Mouse (Mus musculus) liver, embryonic 14.5 days (tissue): Measurements from ENCODE around the gene Gtf2ird1. TPM values are rescaled to one million over a fixed set of nuclear protein-coding genes. Genes with fewer than 3 reads are reported as not detected.
A peak's percentile ranks its signal among the peaks of the same experiment; 100 is the strongest.

Source experiments
- ATAC-seq: fragments of 200-750 bp; cut with Nextera tagmentation; 2 replicates; pipeline ENCODE4 v1.8.0; 2017; ENCODE audit warnings: moderate number of reproducible peaks, mild to moderate bottlenecking, moderate library complexity; ENCODE audit not compliant: insufficient read depth
- DNase-seq, 3 experiments: peaks; one replicate each; pipeline ENCODE4 v3.0.0-alpha.2; 2012 to 2013; ENCODE audit warnings: low read depth in 3 of 3, low spot score in 3 of 3
- H3K27ac ChIP-seq: fragments of 300-500 bp; sonication (generic); 2 replicates; pipeline ENCODE4 v1.5.1; 2014; ENCODE audit warnings: moderate library complexity, mild to moderate bottlenecking, control low read depth, inconsistent platforms
- H3K27me3 ChIP-seq: fragments of 300-500 bp; sonication (generic); 2 replicates; pipeline ENCODE4 v1.6.1; 2014; ENCODE audit warnings: mild to moderate bottlenecking, low read length, moderate library complexity; ENCODE audit not compliant: control insufficient read depth, insufficient read depth
- H3K36me3 ChIP-seq: fragments of 300-500 bp; sonication (generic); replicated peaks from 2 replicates; pipeline ENCODE4 v1.6.1; 2014; ENCODE audit warnings: low read depth; ENCODE audit not compliant: control insufficient read depth, insufficient read depth
- H3K4me1 ChIP-seq, 2 experiments: fragments of 200-500 bp in 1 of 2; fragments of 300-500 bp in 1 of 2; sonication (generic) in 1 of 2; replicated peaks; 2 replicates each; pipeline ENCODE4 v1.6.1; 2012 to 2014; ENCODE audit warnings: antibody characterized with exemption in 1 of 2, inconsistent platforms in 1 of 2, low read length in 1 of 2; ENCODE audit not compliant: control insufficient read depth in 2 of 2, insufficient read depth in 2 of 2
- H3K4me2 ChIP-seq: fragments of 300-500 bp; sonication (generic); 2 replicates; pipeline ENCODE4 v1.6.1; 2014; ENCODE audit warnings: low read depth, mild to moderate bottlenecking, control low read depth, moderate library complexity
- H3K4me3 ChIP-seq, 2 experiments: fragments of 200-500 bp in 1 of 2; fragments of 300-500 bp in 1 of 2; sonication (generic) in 1 of 2; 2 replicates each; pipeline ENCODE4 v1.5.1; 2012 to 2014; ENCODE audit warnings: low read depth in 2 of 2, low read length in 2 of 2, mild to moderate bottlenecking in 2 of 2, control low read depth in 1 of 2, inconsistent platforms in 1 of 2, moderate library complexity in 1 of 2; ENCODE audit not compliant: insufficient read depth in 1 of 2
- H3K9ac ChIP-seq: fragments of 300-500 bp; sonication (generic); replicated peaks from 2 replicates; pipeline ENCODE4 v1.6.1; 2014; ENCODE audit warnings: mild to moderate bottlenecking, control low read depth, moderate library complexity
- H3K9me3 ChIP-seq: fragments of 300-500 bp; sonication (generic); 2 replicates; pipeline ENCODE4 v1.6.1; 2016; ENCODE audit warnings: low read length, mixed read lengths; ENCODE audit not compliant: control insufficient read depth
- CTCF ChIP-seq: IDR thresholded peaks from 2 replicates; pipeline ENCODE4 v1.5.1; 2016; ENCODE audit warnings: antibody characterized with exemption, low read depth, control low read depth
- EP300 ChIP-seq: IDR thresholded peaks from 2 replicates; pipeline ENCODE4 v1.6.1; 2016; ENCODE audit warnings: antibody characterized with exemption, low read depth
- WGBS: fragments of 180-500 bp; shearing (Covaris S2); extraction: QIAGEN DNeasy Blood & Tissue Kit; methylation state at CpG from one replicate; pipeline ENCODE4 v1.1.7; 2014; ENCODE audit not compliant: insufficient replicate concordance; 5-methylcytosine and 5-hydroxymethylcytosine counted together
- polyA plus RNA-seq, 2 experiments: library from polyadenylated mRNA; depleted of rRNA in 1 of 2; stranded (reverse) in 1 of 2; unstranded in 1 of 2; fragments of >200 nt; fragmentation: Nextera tagmentation in 1 of 2; extraction: Ambion mirVana in 1 of 2; gene quantifications; 2 replicates each; pipeline versions ENCODE4 v1.2.1 to v1.2.3; 2012 to 2014

The Gtf2ird1 gene
- polyA plus RNA-seq, 2 experiments: 7.5 to 8.4 TPM

DNA sequence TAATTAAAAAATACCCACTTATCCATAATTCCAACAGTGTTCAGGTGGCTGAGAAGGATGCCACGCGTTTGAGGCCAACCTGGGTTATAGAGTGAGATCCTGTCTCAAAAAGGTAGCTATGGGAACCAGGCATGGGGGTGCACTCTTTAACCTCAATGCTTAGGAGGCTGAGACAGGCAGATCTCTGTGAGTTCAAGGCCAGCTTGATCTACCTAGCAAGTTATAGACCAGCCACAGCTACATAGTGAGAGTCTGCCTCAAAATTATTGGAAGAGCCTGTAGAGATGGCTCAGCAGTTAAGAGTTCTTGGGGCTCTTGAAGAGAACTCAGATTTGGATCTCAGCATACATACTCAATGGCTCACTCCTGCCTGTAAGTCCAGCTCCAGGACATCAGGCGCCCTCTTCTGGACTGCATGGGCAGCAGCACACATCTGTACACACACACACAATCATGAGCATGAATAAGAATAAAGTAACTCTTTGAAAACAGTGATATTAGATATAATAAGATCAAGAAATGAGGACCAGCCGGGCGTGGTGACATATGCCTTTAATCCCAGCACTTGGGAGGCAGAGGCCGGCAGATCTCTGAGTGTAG is 18.6 kb upstream of the Gtf2ird1 start:
- Histone ChIP-seq H3K27ac (no peak overlapping the region), H3K4me2 (no peak overlapping the region), H3K4me1 (no peaks in the 10 kb centered on the region; a peak in 1 of 4 replicates), H3K36me3 (no peaks in the 10 kb centered on the region), H3K27me3 (no peaks in the 10 kb centered on the region), H3K4me3 (no peak overlapping the region), H3K9me3 (no peaks in the 10 kb centered on the region), H3K9ac (no peak overlapping the region)
- 76% methylated on average over 6 of the region's 6 CpGs for WGBS
- no peak for TF ChIP-seq EP300
- peak; percentile 56 for TF ChIP-seq CTCF
- DNase-seq (no peak), ATAC-seq (no peak)

DNA sequence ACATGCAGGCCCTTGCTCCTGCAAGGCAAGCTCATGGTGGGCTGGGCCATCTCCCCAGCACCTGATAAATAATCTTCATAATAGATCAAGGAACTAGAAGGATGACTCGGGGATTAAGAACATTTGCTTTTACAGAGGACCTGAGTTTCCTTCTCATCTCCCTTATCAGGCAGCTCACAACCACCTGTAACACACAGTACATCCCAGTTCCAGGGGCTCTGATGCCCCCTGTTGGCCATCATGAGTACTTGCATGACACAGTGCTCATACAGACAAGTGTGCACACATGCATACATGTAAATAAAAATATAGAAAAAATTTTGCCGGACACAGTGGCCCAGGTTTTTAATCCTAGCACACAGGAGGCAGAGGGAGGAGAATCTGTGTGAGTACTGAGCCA is 17.4 kb upstream of the Gtf2ird1 start:
- H3K9ac ChIP-seq: no peak overlapping the region
- no peak overlapping the region for H3K4me2 ChIP-seq
- H3K27me3 ChIP-seq: no peaks in the 10 kb centered on the region
- H3K4me1 ChIP-seq: peaks cover 7 to 10% of the 10 kb centered on the region in 2 experiments; a peak in 3 of 4 replicates
- peak; percentile 67; the same call in 1 of the 2 replicates for ATAC-seq
- TF ChIP-seq CTCF (peak; percentile 83), EP300 (no peak)
- no peak overlapping the region for H3K27ac ChIP-seq
- no peak overlapping the region for H3K4me3 ChIP-seq
- H3K36me3 ChIP-seq: no peaks in the 10 kb centered on the region
- peak in 1 of 3 experiments; percentile 34 for DNase-seq
- no peaks in the 10 kb centered on the region for H3K9me3 ChIP-seq
- WGBS: 47% methylated on average over 2 of the region's 2 CpGs

DNA sequence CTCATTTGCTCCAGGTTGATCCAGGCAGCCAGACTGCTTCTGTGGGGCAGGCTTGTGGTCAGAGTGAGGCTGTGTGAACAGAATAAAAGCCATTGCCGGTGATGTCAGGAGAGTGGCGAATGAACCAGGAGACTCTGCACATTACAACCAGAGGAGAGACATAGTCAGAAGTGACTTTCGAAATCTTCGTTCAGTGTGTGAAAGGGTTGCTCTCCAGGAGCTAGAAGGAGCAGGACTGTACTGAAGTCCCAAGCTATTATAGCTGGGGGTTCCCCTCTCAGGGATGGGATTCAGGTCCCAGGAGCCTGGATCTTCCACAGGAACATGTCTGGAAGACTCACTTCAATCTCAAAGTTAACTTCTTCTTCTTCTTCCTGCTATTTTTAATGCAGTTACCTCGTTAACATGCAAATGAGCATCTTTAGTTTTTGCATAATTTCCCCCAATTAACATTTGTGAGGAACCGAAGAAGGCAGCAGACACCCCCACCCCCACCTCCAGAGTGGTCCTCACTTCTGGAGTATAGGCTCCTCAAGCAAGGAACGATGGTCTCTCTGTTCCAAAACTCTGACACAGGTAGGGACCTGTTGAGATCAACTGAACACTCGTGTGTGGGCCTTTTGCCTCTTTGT is 14.1 kb upstream of the Gtf2ird1 start:
- Histone ChIP-seq H3K9me3 (no peaks in the 10 kb centered on the region), H3K4me3 (no peak overlapping the region), H3K4me1 (peaks cover 32 to 38% of the 10 kb centered on the region in 2 experiments), H3K27ac (no peak overlapping the region), H3K4me2 (no peak overlapping the region), H3K9ac (no peak overlapping the region), H3K27me3 (no peaks in the 10 kb centered on the region), H3K36me3 (no peaks in the 10 kb centered on the region)
- WGBS: 67% methylated on average over 8 of the region's 8 CpGs
- no peak for TF ChIP-seq EP300
- TF ChIP-seq CTCF: no peak
- DNase-seq (no peak), ATAC-seq (no peak)

DNA sequence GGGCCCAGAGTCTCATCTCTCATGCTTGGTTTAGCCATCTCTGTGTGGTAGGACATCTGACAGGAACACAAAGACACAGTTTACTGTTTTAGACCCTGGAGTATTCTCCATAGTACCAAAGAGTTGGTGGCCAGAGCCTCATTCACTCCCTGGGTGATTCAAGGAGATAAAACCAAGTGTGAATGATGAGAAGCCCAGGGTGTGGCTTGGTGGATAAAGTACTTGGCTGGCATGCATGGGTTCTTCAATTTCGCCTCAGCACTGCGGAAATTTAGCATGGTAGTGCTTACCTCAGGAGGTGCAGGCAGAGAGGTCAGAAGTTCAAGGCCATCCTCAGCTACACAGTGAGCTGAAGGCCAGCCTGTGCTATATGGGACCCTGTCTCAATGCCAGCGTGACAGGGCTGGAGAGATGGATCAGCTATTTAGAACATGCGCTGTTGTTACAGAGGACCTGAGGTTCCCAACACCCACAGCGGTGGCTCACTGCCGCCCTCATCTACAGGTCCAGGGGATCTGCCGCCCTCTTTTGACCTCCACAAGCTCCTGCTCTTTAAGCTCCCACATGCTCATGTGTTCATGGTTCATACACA is 13.1 kb upstream of the Gtf2ird1 start:
- DNase-seq (peak in 1 of 3 experiments; percentile 35), ATAC-seq (no peak)
- Histone ChIP-seq H3K27ac (peak overlapping the region; percentile 31), H3K9ac (no peak overlapping the region), H3K9me3 (no peaks in the 10 kb centered on the region), H3K4me2 (no peak overlapping the region), H3K4me3 (no peak overlapping the region), H3K36me3 (no peaks in the 10 kb centered on the region), H3K4me1 (peaks cover 37 to 42% of the 10 kb centered on the region in 2 experiments), H3K27me3 (no peaks in the 10 kb centered on the region)
- WGBS: 64% methylated on average over 7 of the region's 7 CpGs
- TF ChIP-seq CTCF: 0 out of 2 replicates have a peak, but pooled peaks have one; percentile 15
- no peak for TF ChIP-seq EP300

DNA sequence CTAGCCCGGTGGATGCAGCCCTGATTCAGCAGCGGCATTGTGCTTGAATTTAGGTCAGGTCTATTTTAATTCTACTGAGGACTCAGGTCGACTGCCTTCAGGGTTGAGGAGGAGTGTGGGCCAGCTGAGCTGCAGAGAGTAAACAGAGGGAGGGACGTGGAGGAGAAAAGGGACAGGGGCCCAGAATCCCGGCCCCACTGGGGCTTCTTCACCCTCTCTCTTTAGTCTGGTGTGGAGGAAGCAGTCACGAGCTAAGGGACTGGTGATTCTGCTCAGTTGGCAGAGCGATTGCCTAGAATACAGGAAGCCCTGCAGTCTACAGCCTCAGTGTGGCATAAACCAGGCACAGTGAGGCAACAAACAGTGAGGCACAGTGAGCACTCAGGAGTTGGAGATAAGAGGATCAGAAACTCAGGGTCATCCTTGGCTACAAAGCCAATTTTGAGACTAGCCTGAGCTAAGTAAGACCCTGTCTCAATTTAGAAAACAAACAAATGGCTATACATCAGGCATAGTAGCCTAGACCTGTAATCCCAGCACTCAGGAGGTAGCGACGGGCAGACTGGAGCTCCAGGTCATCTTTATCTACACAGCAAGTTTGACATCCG is 11.7 kb upstream of the Gtf2ird1 start:
- ATAC-seq: no peak
- no peaks in the 10 kb centered on the region for H3K27me3 ChIP-seq
- no peak overlapping the region for H3K4me2 ChIP-seq
- no peak overlapping the region for H3K9ac ChIP-seq
- no peak for DNase-seq
- H3K9me3 ChIP-seq: no peaks in the 10 kb centered on the region
- 59% methylated on average over 10 of the region's 10 CpGs for WGBS
- no peak overlapping the region; the same call in none of the 2 replicates for H3K27ac ChIP-seq
- no peaks in the 10 kb centered on the region for H3K36me3 ChIP-seq
- no peak overlapping the region for H3K4me3 ChIP-seq
- no peak for TF ChIP-seq CTCF
- no peak for TF ChIP-seq EP300
- peaks cover 45 to 52% of the 10 kb centered on the region in 2 experiments for H3K4me1 ChIP-seq
